Mouse (Mus musculus): ENCODE data around the gene Gm11011.

GRCm38 (mm10) chr2:169632338-169633151 lies 45.0 kb upstream of the Gm11011 start, which contains the start of gene Tshz2:
- TF ChIP-seq POLR2A (IDR thresholded peaks at IDR 0.05; ENCODE audit: low read depth, low read length) (no peak), CTCF (IDR thresholded peaks at IDR 0.05; ENCODE audit: extremely low read depth, insufficient read length, insufficient replicate concordance, low read depth, low read length) (no peak)

Measured in small intestine, adult 2 months (tissue).